Mouse (Mus musculus) heart, adult 2 months (tissue): ENCODE results near the gene Fam149b. TPM values are rescaled to one million over a fixed set of nuclear protein-coding genes. Genes with fewer than 3 reads are reported as not detected.
A peak's percentile ranks its signal among the peaks of the same experiment; 100 is the strongest.

Experiments used
- DNase-seq, 2 experiments: peaks; one replicate each; pipeline ENCODE4 v3.0.0; 2021
- H3K27ac ChIP-seq: fragments of 200-600 bp; 2 replicates; pipeline ENCODE4 v1.8.1; 2022
- H3K27me3 ChIP-seq: fragments of 200-500 bp; 2 replicates; pipeline ENCODE4 v1.6.1; 2012; ENCODE audit warnings: mild to moderate bottlenecking, low read length, inconsistent platforms, mixed read lengths; ENCODE audit not compliant: control insufficient read depth, insufficient read depth
- H3K36me3 ChIP-seq: fragments of 200-500 bp; 2 replicates; pipeline ENCODE4 v1.6.1; 2012; ENCODE audit warnings: low read length, inconsistent platforms; ENCODE audit not compliant: control insufficient read depth, insufficient read depth
- H3K4me1 ChIP-seq: fragments of 200-500 bp; 2 replicates; pipeline ENCODE4 v1.6.1; 2011; ENCODE audit warnings: low read length; ENCODE audit not compliant: control insufficient read depth, insufficient read depth
- H3K4me3 ChIP-seq: fragments of 200-600 bp; 2 replicates; pipeline ENCODE4 v1.8.1; 2022
- H3K79me2 ChIP-seq: fragments of 200-500 bp; replicated peaks from 2 replicates; pipeline ENCODE4 v1.6.1; 2012; ENCODE audit warnings: mild to moderate bottlenecking, inconsistent platforms, low read length, moderate library complexity, mixed read lengths; ENCODE audit not compliant: control insufficient read depth, insufficient read depth
- H3K9ac ChIP-seq: fragments of 200-500 bp; 2 replicates; pipeline ENCODE4 v1.6.1; 2012; ENCODE audit warnings: low read depth, mild to moderate bottlenecking, control low read depth, inconsistent platforms, low read length, mixed read lengths
- CTCF ChIP-seq: fragments of 200-600 bp; IDR thresholded peaks from 2 replicates; pipeline ENCODE4 v1.8.1; 2022; ENCODE audit warnings: antibody characterized with exemption, mild to moderate bottlenecking, moderate library complexity
- EP300 ChIP-seq: fragments of 200-500 bp; IDR thresholded peaks from 2 replicates; pipeline ENCODE4 v1.6.1; 2011; ENCODE audit warnings: low read depth, low read length, control low read depth; ENCODE audit not compliant: insufficient read depth
- POLR2A ChIP-seq: fragments of 200-500 bp; IDR thresholded peaks from 2 replicates; pipeline ENCODE4 v1.6.1; 2011; ENCODE audit warnings: mild to moderate bottlenecking, low read depth, low read length, control low read depth; ENCODE audit not compliant: insufficient read depth
- WGBS: fragments of 180-500 bp; shearing (Covaris S2); methylation state at CpG from one replicate; pipeline ENCODE4 v1.1.7; 2018; 5-methylcytosine and 5-hydroxymethylcytosine counted together
- intact Hi-C: fragments of 180-260 bp; cut with DNase I; formaldehyde crosslinking; loops from one replicate; pipeline ENCODE4 v1.15.1; 2025
- polyA plus RNA-seq: library from polyadenylated mRNA; depleted of rRNA; stranded (reverse); fragments of >200 nt; gene quantifications from 2 replicates; pipeline ENCODE4 v1.2.3, GENCODE M21; 2012; rRNA removed
- total RNA-seq, 2 experiments: library from RNA; stranded (reverse); gene quantifications; 2 replicates each; pipeline ENCODE4 v1.2.3; 2021

Gene Fam149b
- total and polyA plus RNA-seq, 3 experiments, result 23.1 to 30.1 (median 29.6) TPM

DNA sequence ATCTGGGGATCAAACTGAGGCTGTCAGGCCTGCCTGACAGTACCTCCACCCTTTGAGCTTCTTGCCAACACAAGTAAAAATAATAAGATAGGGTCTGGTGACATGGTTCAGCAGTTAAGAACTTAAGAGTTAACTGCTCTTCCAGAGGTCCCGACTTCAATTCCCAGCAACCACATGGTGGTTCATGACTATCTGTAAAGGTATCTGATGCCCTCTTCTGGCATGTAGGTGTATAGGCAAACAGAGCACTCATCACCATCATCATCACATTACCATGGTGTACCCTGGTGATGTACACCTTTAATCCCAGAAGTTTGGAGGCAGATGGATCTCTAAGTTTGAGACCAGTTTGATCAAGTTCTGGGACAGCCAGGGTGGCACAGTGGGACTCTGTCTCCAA lies 80.6 kb downstream of the Fam149b start:
- no peaks in the 10 kb centered on the region for H3K79me2 ChIP-seq
- H3K4me3 ChIP-seq, result no peak overlapping the region
- no peak overlapping the region for H3K9ac ChIP-seq
- no peak for DNase-seq
- intact Hi-C loops, result no loop called here
- H3K36me3 ChIP-seq, result no peaks in the 10 kb centered on the region
- 33% methylated on average over 1 of the region's 1 CpGs for WGBS
- no peaks in the 10 kb centered on the region for H3K4me1 ChIP-seq
- no peak for TF ChIP-seq POLR2A
- peak; percentile 22; the same call in 1 of the 2 replicates for TF ChIP-seq CTCF
- no peak for TF ChIP-seq EP300
- H3K27me3 ChIP-seq, result no peaks in the 10 kb centered on the region
- H3K27ac ChIP-seq, result no peak overlapping the region

DNA sequence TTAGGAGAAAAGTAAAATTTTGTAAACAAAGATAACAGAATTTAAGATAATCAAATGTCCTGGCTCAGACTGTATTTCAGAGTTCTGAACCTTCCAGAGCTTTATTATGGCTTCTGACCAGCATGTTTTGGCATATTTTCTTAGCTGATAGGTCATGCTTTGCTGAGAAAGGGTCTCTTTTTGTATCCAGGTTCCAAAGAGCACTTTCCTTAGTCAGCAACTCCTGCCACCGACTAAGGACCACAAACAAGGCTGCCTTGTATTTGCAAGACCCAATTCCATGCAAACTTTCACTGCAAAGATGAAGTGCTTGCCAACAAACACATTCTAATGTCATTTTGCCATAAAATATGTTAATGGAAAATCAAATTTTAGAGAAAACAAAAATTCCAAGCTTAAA lies 81.9 kb downstream of the Fam149b start:
- intact Hi-C loops, result no loop called here
- Histone ChIP-seq H3K27ac (no peak overlapping the region), H3K36me3 (no peaks in the 10 kb centered on the region), H3K4me3 (no peak overlapping the region), H3K79me2 (no peaks in the 10 kb centered on the region), H3K9ac (no peak overlapping the region), H3K4me1 (no peaks in the 10 kb centered on the region), H3K27me3 (no peaks in the 10 kb centered on the region)
- no peak for DNase-seq
- TF ChIP-seq EP300, result no peak
- TF ChIP-seq POLR2A, result no peak
- no peak for TF ChIP-seq CTCF
- WGBS, result 29% methylated on average over 1 of the region's 1 CpGs

DNA sequence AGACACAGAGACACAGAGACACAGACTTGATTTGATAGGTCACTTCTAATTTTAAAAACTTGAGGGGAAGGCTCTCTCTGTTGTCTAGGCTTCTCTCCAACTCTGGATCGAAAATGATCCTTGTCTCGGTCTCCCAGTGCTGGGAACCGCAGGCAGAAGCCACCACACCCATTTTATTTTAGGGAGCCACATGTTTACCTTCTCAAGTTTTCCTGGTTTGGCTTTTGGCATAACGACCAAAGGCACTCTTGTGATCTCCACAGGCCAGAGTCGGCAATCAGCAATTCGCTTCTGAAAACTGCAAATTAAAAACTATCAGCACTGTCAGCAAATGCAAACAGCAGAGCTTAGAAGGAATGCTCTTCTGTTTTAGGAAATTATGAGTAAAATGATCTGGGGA lies 83.8 kb downstream of the Fam149b start:
- no peak for DNase-seq
- Histone ChIP-seq H3K27me3 (no peaks in the 10 kb centered on the region), H3K4me1 (no peaks in the 10 kb centered on the region), H3K36me3 (no peaks in the 10 kb centered on the region), H3K9ac (no peak overlapping the region), H3K4me3 (no peak overlapping the region), H3K79me2 (no peaks in the 10 kb centered on the region), H3K27ac (no peak overlapping the region)
- TF ChIP-seq CTCF, result no peak
- TF ChIP-seq POLR2A, result no peak
- TF ChIP-seq EP300, result no peak
- intact Hi-C loops, result no loop called here
- 36% methylated on average over 6 of the region's 6 CpGs for WGBS

DNA sequence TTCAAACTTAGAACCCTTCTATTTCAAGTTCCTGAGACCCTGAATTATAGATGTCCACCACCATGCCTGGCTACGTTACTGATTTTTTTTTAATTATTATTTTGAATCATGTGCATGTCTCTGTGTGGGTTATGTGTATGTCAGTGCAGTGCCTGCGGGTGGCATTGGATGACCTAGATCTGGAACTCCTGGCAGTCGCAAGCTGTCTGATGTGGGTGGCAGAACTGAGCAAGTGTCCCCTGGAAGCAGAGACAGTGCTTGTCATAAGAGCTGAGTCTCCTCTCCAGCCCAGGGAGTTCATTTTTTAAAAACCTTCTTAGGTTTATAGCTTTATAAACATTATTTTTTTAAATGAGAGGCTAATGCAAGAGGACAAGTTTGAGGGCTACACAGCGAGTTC lies 84.5 kb downstream of the Fam149b start:
- Histone ChIP-seq H3K36me3 (no peaks in the 10 kb centered on the region), H3K9ac (no peak overlapping the region), H3K4me3 (no peak overlapping the region), H3K27ac (no peak overlapping the region), H3K79me2 (no peaks in the 10 kb centered on the region), H3K27me3 (no peaks in the 10 kb centered on the region), H3K4me1 (no peaks in the 10 kb centered on the region)
- no peak for DNase-seq
- WGBS, result 88% methylated on average over 4 of the region's 4 CpGs
- intact Hi-C loops, result no loop called here
- TF ChIP-seq POLR2A (no peak), EP300 (no peak), CTCF (no peak)

Other genes with a start within 250 kb of the Fam149b start
- gene Saysd1, start 209.6 kb upstream of the Fam149b start, total RNA-seq, result 1 to 10 TPM; 2.6 to 2.8 TPM
- gene Saysd1, start 209.6 kb upstream of the Fam149b start, polyA plus RNA-seq, result 4.7 and 5.0 TPM in 2 replicates
- under 1 TPM; 0.65 to 0.70 TPM for gene Kcnk5, start 166.4 kb upstream of the Fam149b start, total RNA-seq
- 0.84 and 0.91 TPM in 2 replicates for gene Kcnk5, start 166.4 kb upstream of the Fam149b start, polyA plus RNA-seq
- not detected for gene Kcnk16, start 79.0 kb upstream of the Fam149b start, total RNA-seq
- not detected in 2 replicates for gene Kcnk16, start 79.0 kb upstream of the Fam149b start, polyA plus RNA-seq
- 10 to 100 TPM; 35.7 to 37.7 TPM for gene Nudt13, start 53.5 kb upstream of the Fam149b start, total RNA-seq
- gene Nudt13, start 53.5 kb upstream of the Fam149b start, polyA plus RNA-seq, result 27.4 and 34.1 TPM in 2 replicates
- 10 to 100 TPM; 31.7 to 36.9 TPM for gene Ecd, start within 50 bp of the Fam149b start, total RNA-seq
- 16.2 and 26.2 TPM in 2 replicates for gene Ecd, start within 50 bp of the Fam149b start, polyA plus RNA-seq
- gene Dnajc9, start 40.7 kb downstream of the Fam149b start, total RNA-seq, result 10 to 100 TPM; 11.9 to 13.4 TPM
- 7.2 and 8.2 TPM in 2 replicates for gene Dnajc9, start 40.7 kb downstream of the Fam149b start, polyA plus RNA-seq
- 10 to 100 TPM; 68.6 to 74.9 TPM for gene Mrps16, start 45.5 kb downstream of the Fam149b start, total RNA-seq
- 54.7 and 65.4 TPM in 2 replicates for gene Mrps16, start 45.5 kb downstream of the Fam149b start, polyA plus RNA-seq
- gene Cfap70, start 104.1 kb downstream of the Fam149b start, total RNA-seq, result not detected
- gene Cfap70, start 104.1 kb downstream of the Fam149b start, polyA plus RNA-seq, result 0.70 TPM in 1 of 2 replicates, not detected in the other
- gene Anxa7, start 132.0 kb downstream of the Fam149b start, total RNA-seq, result 10 to 100 TPM; 49.3 to 55.1 TPM
- 55.1 and 76.0 TPM in 2 replicates for gene Anxa7, start 132.0 kb downstream of the Fam149b start, polyA plus RNA-seq
- gene Mss51, start 148.7 kb downstream of the Fam149b start, total RNA-seq, result under 1 TPM; 0.26 to 0.48 TPM
- gene Mss51, start 148.7 kb downstream of the Fam149b start, polyA plus RNA-seq, result 0.31 and 0.53 TPM in 2 replicates
- gene Ppp3cb, start 198.4 kb downstream of the Fam149b start, total RNA-seq, result 10 to 100 TPM; 60.9 to 69.2 TPM
- gene Ppp3cb, start 198.4 kb downstream of the Fam149b start, polyA plus RNA-seq, result 16.0 and 35.0 TPM in 2 replicates